Comparison of ENCODE assay signal across 9 mouse cellular contexts in genomic region chrX:141212802-141213201, GRCm38 (mm10).
A peak's percentile ranks its signal among the peaks of the same experiment; 100 is the strongest.
DNase-seq lines count a peak whose midpoint lies in the region; ATAC-seq and TF ChIP-seq lines count a peak whose summit lies in the region.
"Had no signal": no experiment of that assay in that cellular context is flagged by ENCODE, and none has a peak within 500 bp of the region (broad histone marks: within the 10 kb centered on the region; RNA-seq: fewer than 3 reads in every experiment).

No protein-coding gene starts in this region.

- intact Hi-C loops in gastrocnemius, adult 2 months (cut with DNase I), result no loop called here

- H3K4me1 ChIP-seq in CH12.LX (ENCODE audit: control insufficient read depth in 1 of 2, insufficient read depth in 2 of 2), result no peaks in the 10 kb centered on the region
- no peaks in the 10 kb centered on the region for H3K4me1 ChIP-seq in midbrain, postnatal 0 days (ENCODE audit: insufficient read depth, low read length)
- H3K4me1 ChIP-seq: lung, embryonic 15.5 days had no signal

- H3K4me2 ChIP-seq in CH12.LX (ENCODE audit: insufficient read depth, low read depth, poor library complexity, severe bottlenecking), result no peak overlapping the region
- H3K4me2 ChIP-seq in midbrain, postnatal 0 days (ENCODE audit: low read depth, low read length, poor library complexity, severe bottlenecking), result no peak overlapping the region
- H3K4me2 ChIP-seq: lung, embryonic 15.5 days had no signal

- dilution Hi-C loops in CH12.LX (cut with MboI; ENCODE audit: extremely low pct_ligation_motif_present, extremely low pct_unique_long_range_greater_than_20kb, low sequenced_read_pairs), result no loop called here

- H3K36me3 ChIP-seq in CH12.LX (replicated peaks in 1 of 2; ENCODE audit: control insufficient read depth in 1 of 2, insufficient read depth in 1 of 2, low read length in 1 of 2), result no peaks in the 10 kb centered on the region
- H3K36me3 ChIP-seq in midbrain, postnatal 0 days (ENCODE audit: insufficient read depth, low read length), result no peaks in the 10 kb centered on the region
- H3K36me3 ChIP-seq: lung, embryonic 15.5 days had no signal

- ATAC-seq in midbrain, postnatal 0 days (ENCODE audit: low FRiP score), result no peak
- no peak for ATAC-seq in activated CD4-positive, CD25-positive, alpha-beta regulatory T cell, adult 4 months

- no peak overlapping the region for H3K27ac ChIP-seq in CH12.LX (ENCODE audit: insufficient read depth, low read depth)
- no peak overlapping the region for H3K27ac ChIP-seq in gastrocnemius, adult 2 months
- H3K27ac ChIP-seq in midbrain, postnatal 0 days (ENCODE audit: low read depth, low read length), result no peak overlapping the region
- H3K27ac ChIP-seq: lung, embryonic 15.5 days had no signal

- 28% methylated on average over 5 of the region's 5 CpGs for WGBS in midbrain, postnatal 0 days

- no peak overlapping the region for H3K4me3 ChIP-seq in CH12.LX (replicated peaks in 1 of 3; ENCODE audit: low read depth in 2 of 3, low read length in 2 of 3, poor library complexity in 1 of 3)
- no peak overlapping the region for H3K4me3 ChIP-seq in gastrocnemius, adult 2 months
- no peak overlapping the region for H3K4me3 ChIP-seq in midbrain, postnatal 0 days (ENCODE audit: low read depth, low read length)
- H3K4me3 ChIP-seq: lung, embryonic 15.5 days had no signal

- in situ Hi-C loops in CH12.LX (cut with MboI; ENCODE audit: low pct_ligation_motif_present, low pct_unique_long_range_greater_than_20kb, low sequenced_read_pairs), result no loop called here

- TF ChIP-seq CTCF in CH12.LX (conservative IDR thresholded peaks at IDR 0.05 in 1 of 2, IDR thresholded peaks at IDR 0.05 in 1 of 2; ENCODE audit: low read depth in 2 of 2, low read length in 2 of 2), result peak; percentile 18 to 57; a peak in 2 of 4 replicates
- TF ChIP-seq CTCF in gastrocnemius, adult 2 months (IDR thresholded peaks at IDR 0.05), result peak; percentile 50
- peak; percentile 65 for TF ChIP-seq CTCF in midbrain, postnatal 0 days (IDR thresholded peaks at IDR 0.05)

- no peaks in the 10 kb centered on the region for H3K9me3 ChIP-seq in CH12.LX (replicated peaks; ENCODE audit: low read length)
- no peaks in the 10 kb centered on the region for H3K9me3 ChIP-seq in midbrain, postnatal 0 days (ENCODE audit: low read length)
- H3K9me3 ChIP-seq: lung, embryonic 15.5 days had no signal

- no peak for TF ChIP-seq POLR2A in CH12.LX (IDR thresholded peaks at IDR 0.05; ENCODE audit: low read depth, low read length)

- no peaks in the 10 kb centered on the region for H3K79me2 ChIP-seq in CH12.LX (replicated peaks; ENCODE audit: control insufficient read depth, extremely low read depth, insufficient read depth, poor library complexity, severe bottlenecking)

- H3K27me3 ChIP-seq in CH12.LX (replicated peaks), result no peaks in the 10 kb centered on the region
- H3K27me3 ChIP-seq in midbrain, postnatal 0 days (ENCODE audit: insufficient read depth, low read length), result peaks cover 5% of the 10 kb centered on the region; the same call in 1 of the 2 replicates
- H3K27me3 ChIP-seq: lung, embryonic 15.5 days had no signal

- DNase-seq in gastrocnemius, adult 18-20 months (ENCODE audit: low spot score), result peak; percentile 34
- DNase-seq in gastrocnemius, postnatal 25 days, result no peak
- peak; percentile 34 for DNase-seq in CH12.LX (ENCODE audit: extremely low read depth)
- peak; percentile 58 to 66 for DNase-seq in cerebellum, postnatal 14 days
- peak; percentile 22 for DNase-seq in gastrocnemius, adult 2 months
- DNase-seq in layer of hippocampus, postnatal 14 days (ENCODE audit: low spot score in 2 of 2), result peak; percentile 24 to 44
- peak; percentile 67 for DNase-seq in midbrain, postnatal 0 days (ENCODE audit: low spot score)

- TF ChIP-seq RAD21 in CH12.LX (IDR thresholded peaks at IDR 0.05; ENCODE audit: low read depth, low read length), result peak; percentile 58

- no peak overlapping the region for H3K9ac ChIP-seq in CH12.LX (ENCODE audit: insufficient read depth, low read depth)
- no peak overlapping the region for H3K9ac ChIP-seq in midbrain, postnatal 0 days (replicated peaks; ENCODE audit: low read length, poor library complexity, severe bottlenecking)
- H3K9ac ChIP-seq: lung, embryonic 15.5 days had no signal

- TF ChIP-seq EP300 in CH12.LX (IDR thresholded peaks at IDR 0.05; ENCODE audit: low read length), result no peak

TF ChIP-seq in CH12.LX, 34 proteins besides CTCF, POLR2A, EP300 and RAD21:
- TF ChIP-seq NRF1 (IDR thresholded peaks at IDR 0.05; ENCODE audit: low read depth, low read length), result no peak
- TF ChIP-seq SMC3 (IDR thresholded peaks at IDR 0.05; ENCODE audit: low read depth, low read length), result peak; percentile 30; the same call in 1 of the 2 replicates
